Mouse (Mus musculus): ENCODE results near the gene Dlx3. TPM values are rescaled to one million over a fixed set of nuclear protein-coding genes. Genes with fewer than 3 reads are reported as not detected.

Gene Dlx3
- polyA plus RNA-seq, 1 experiment from 2014 or later: 31.3 TPM

GRCm38 (mm10) chr11:95137281-95137680 is 17.4 kb downstream of the Dlx3 start:
- WGBS: 9% methylated on average over 6 of the region's 6 CpGs
- Histone ChIP-seq H3K9me3 (no peaks in the 10 kb centered on the region), H3K4me1 (peaks cover 71% of the 10 kb centered on the region), H3K27ac (replicated peaks) (0 out of 2 replicates have a peak overlapping the region, but pooled peaks have one; percentile 55), H3K36me3 (replicated peaks) (no peaks in the 10 kb centered on the region), H3K27me3 (replicated peaks; ENCODE audit: low read depth, poor library complexity, severe bottlenecking) (peaks cover 74% of the 10 kb centered on the region), H3K4me3 (no peak overlapping the region)
- peak; percentile 81 for DNase-seq (ENCODE audit: low spot score)

DNA sequence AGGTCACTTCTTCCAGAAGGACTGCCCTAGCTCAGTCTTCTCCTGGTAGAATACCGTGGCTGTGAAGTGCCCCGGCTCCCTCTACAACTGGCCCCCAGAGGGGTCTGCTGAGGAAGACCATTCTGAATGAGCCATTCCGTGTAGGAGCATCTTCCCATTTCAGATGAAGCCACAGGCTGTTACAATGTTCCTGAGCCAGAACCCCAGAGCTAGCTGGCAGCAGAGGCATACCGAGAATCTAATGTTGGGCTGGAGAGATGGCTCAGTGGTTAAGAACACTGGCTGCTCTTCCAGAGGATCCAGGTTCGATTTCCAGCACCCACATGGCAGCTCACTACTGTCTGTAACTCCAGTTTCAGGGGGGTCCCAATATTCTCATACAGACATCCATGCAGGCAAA is 20.0 kb downstream of the Dlx3 start:
- Histone ChIP-seq H3K9me3 (no peaks in the 10 kb centered on the region), H3K36me3 (replicated peaks) (no peaks in the 10 kb centered on the region), H3K4me3 (no peak overlapping the region), H3K4me1 (peaks cover 74% of the 10 kb centered on the region), H3K27ac (replicated peaks) (no peak overlapping the region), H3K27me3 (replicated peaks; ENCODE audit: low read depth, poor library complexity, severe bottlenecking) (peaks cover 99% of the 10 kb centered on the region)
- 49% methylated on average over 5 of the region's 5 CpGs for WGBS
- no peak for DNase-seq (ENCODE audit: low spot score)

DNA sequence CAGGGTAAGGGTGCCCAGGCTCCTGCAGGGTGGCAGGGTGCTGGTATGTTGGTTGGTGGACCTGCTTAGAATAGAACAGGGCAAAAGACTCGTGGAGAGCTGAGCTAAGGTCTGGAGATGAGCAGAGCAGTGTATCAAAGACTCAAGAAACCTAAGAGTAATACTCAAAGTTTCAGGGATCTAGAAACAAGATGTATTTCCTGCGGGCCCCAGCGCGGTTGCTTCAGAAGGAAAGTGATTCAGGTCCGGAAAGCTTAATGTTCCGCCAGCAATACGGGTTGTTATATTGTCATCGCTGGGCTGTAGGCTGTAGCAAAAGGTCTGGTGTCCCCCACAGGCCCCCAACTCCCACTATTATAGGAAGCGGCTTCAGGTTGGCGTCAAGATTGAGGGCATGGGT is 22.3 kb downstream of the Dlx3 start:
- no peak for DNase-seq (ENCODE audit: low spot score)
- Histone ChIP-seq H3K27ac (replicated peaks) (no peak overlapping the region), H3K4me3 (peak overlapping the region; percentile 41; the same call in 1 of the 2 replicates), H3K4me1 (peaks cover 68% of the 10 kb centered on the region), H3K27me3 (replicated peaks; ENCODE audit: low read depth, poor library complexity, severe bottlenecking) (peaks cover 100% of the 10 kb centered on the region), H3K36me3 (replicated peaks) (no peaks in the 10 kb centered on the region), H3K9me3 (no peaks in the 10 kb centered on the region)
- 13% methylated on average over 10 of the region's 10 CpGs for WGBS

GRCm38 (mm10) chr11:95142980-95143575 is 23.2 kb downstream of the Dlx3 start:
- Histone ChIP-seq H3K27ac (replicated peaks) (peak overlapping the region; percentile 60), H3K27me3 (replicated peaks; ENCODE audit: low read depth, poor library complexity, severe bottlenecking) (peaks cover 100% of the 10 kb centered on the region), H3K36me3 (replicated peaks) (no peaks in the 10 kb centered on the region), H3K9me3 (no peaks in the 10 kb centered on the region), H3K4me1 (peaks cover 63% of the 10 kb centered on the region), H3K4me3 (peak overlapping the region; percentile 41)
- peak; percentile 72 for DNase-seq (ENCODE audit: low spot score)
- 3% methylated on average over 39 of the region's 39 CpGs for WGBS

GRCm38 (mm10) chr11:95143663-95144062 is 23.7 kb downstream of the Dlx3 start:
- peaks cover 63% of the 10 kb centered on the region for H3K4me1 ChIP-seq
- no peak overlapping the region for H3K4me3 ChIP-seq
- WGBS: 4% methylated on average over 4 of the region's 4 CpGs
- no peaks in the 10 kb centered on the region for H3K9me3 ChIP-seq
- H3K27ac ChIP-seq (replicated peaks): no peak overlapping the region
- peaks cover 100% of the 10 kb centered on the region for H3K27me3 ChIP-seq (replicated peaks; ENCODE audit: low read depth, poor library complexity, severe bottlenecking)
- H3K36me3 ChIP-seq (replicated peaks): no peaks in the 10 kb centered on the region
- peak; percentile 36 for DNase-seq (ENCODE audit: low spot score)

DNA sequence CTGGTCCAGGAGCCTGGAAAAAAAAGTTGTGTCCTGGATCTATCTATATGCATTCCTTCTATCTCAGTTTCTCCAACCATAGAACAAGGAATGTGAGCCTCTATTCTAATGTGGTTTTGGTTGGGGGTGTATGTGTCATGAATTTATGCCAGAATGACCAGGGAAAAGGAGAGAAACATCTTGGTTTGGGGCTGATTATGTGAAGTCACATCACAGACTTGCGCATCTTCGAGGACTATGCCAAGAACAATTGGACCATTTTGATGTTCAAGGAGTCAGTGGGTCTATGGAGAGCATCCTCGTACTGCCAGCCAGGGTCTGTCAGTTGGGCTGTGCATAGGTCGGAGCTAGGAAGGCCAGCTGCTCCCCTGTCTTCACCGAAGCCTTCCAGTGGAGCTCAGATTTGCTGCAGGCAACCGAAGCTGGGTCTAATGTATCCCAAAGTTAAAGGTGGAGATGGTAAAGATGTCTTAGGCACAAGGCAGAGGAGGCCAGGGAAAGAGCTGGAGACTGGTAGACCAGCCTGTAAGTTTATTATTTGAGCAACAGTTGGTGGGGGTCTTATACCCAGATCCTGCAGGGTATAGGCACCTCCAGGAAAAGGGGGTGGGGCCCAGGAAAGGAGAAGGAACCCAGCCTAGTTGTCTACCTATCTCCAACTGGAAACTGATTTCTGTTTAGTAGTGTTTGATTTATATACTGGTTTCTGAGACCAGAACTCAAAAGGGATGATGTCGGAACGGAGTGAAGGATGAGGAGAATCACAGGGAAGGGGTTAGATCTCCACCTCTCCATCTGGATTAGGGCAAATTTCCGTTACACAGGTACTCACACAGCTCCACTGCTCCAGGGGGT is 24.4 kb downstream of the Dlx3 start:
- no peaks in the 10 kb centered on the region for H3K9me3 ChIP-seq
- 6% methylated on average over 9 of the region's 9 CpGs for WGBS
- H3K36me3 ChIP-seq (replicated peaks): no peaks in the 10 kb centered on the region
- H3K4me3 ChIP-seq: peak overlapping the region; percentile 65
- H3K27ac ChIP-seq (replicated peaks): no peak overlapping the region
- DNase-seq (ENCODE audit: low spot score): peak; percentile 48
- H3K27me3 ChIP-seq (replicated peaks; ENCODE audit: low read depth, poor library complexity, severe bottlenecking): peaks cover 100% of the 10 kb centered on the region
- peaks cover 61% of the 10 kb centered on the region for H3K4me1 ChIP-seq

DNA sequence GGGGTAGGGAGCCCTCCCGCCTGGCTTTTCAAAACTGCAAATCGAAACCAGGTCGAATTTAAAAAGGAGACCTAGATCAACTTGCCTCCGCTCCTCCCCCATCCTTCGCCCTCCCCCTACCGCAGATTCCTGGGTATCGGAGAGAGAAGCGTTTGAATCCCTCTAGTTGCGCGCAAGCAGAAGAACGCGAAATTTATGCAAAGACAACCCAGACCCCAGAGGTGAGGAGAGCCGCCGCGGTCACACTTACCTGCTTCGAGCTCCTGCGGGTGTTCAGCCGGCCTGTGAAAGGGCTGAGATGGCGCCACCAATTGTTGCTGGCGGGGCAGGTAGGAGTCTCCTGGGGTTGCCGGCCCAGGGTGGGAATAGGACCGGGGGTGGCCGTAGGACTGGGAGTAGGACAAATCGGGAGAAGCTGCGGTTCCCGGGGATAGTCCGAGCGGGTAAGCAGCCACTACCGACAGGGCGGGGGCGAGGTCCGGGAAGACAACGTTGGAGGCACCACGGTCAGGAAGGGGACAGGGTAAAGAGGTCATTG is 25.1 kb downstream of the Dlx3 start:
- Histone ChIP-seq H3K36me3 (replicated peaks) (no peaks in the 10 kb centered on the region), H3K4me1 (peaks cover 61% of the 10 kb centered on the region), H3K4me3 (peak overlapping the region; percentile 65), H3K27me3 (replicated peaks; ENCODE audit: low read depth, poor library complexity, severe bottlenecking) (peaks cover 100% of the 10 kb centered on the region), H3K9me3 (no peaks in the 10 kb centered on the region), H3K27ac (replicated peaks) (peak overlapping the region; percentile 80)
- peak; percentile 66 for DNase-seq (ENCODE audit: low spot score)
- under 1% methylated on average over 34 of the region's 34 CpGs for WGBS

GRCm38 (mm10) chr11:95145851-95146403 is 26.0 kb downstream of the Dlx3 start, which contains the start of gene Dlx4:
Dlx4 (minus strand) TSS chr11:95146263.
- whole genome bisulfite sequencing: under 1% methylated on average over 48 of the region's 48 CpGs
- DNase-seq (ENCODE audit: low spot score): peak; percentile 75
- peak within 1 kb of the TSS; percentile 65 for H3K4me3 ChIP-seq
- H3K27me3 ChIP-seq (replicated peaks; ENCODE audit: low read depth, poor library complexity, severe bottlenecking): peaks cover 100% of the 10 kb centered on the region
- H3K27ac ChIP-seq (replicated peaks): peak within 1 kb of the TSS; percentile 80
- H3K4me1 ChIP-seq: peaks cover 63% of the 10 kb centered on the region
- H3K9me3 ChIP-seq: no peaks in the 10 kb centered on the region
- H3K36me3 ChIP-seq (replicated peaks): no peaks in the 10 kb centered on the region

- peak overlapping the region; percentile 33; the same call in 1 of the 2 replicates for H3K4me3 ChIP-seq
- H3K9me3 ChIP-seq: no peaks in the 10 kb centered on the region
- peak; percentile 53 for DNase-seq (ENCODE audit: low spot score)
- no peaks in the 10 kb centered on the region for H3K36me3 ChIP-seq (replicated peaks)
- H3K4me1 ChIP-seq: peaks cover 59% of the 10 kb centered on the region
- peaks cover 100% of the 10 kb centered on the region for H3K27me3 ChIP-seq (replicated peaks; ENCODE audit: low read depth, poor library complexity, severe bottlenecking)
- WGBS: under 1% methylated on average over 9 of the region's 9 CpGs
- peak overlapping the region; percentile 51; the same call in 1 of the 2 replicates for H3K27ac ChIP-seq (replicated peaks)
These were observed 28.8 kb downstream of the Dlx3 start for GRCm38 (mm10) chr11:95148754-95149153.

DNA sequence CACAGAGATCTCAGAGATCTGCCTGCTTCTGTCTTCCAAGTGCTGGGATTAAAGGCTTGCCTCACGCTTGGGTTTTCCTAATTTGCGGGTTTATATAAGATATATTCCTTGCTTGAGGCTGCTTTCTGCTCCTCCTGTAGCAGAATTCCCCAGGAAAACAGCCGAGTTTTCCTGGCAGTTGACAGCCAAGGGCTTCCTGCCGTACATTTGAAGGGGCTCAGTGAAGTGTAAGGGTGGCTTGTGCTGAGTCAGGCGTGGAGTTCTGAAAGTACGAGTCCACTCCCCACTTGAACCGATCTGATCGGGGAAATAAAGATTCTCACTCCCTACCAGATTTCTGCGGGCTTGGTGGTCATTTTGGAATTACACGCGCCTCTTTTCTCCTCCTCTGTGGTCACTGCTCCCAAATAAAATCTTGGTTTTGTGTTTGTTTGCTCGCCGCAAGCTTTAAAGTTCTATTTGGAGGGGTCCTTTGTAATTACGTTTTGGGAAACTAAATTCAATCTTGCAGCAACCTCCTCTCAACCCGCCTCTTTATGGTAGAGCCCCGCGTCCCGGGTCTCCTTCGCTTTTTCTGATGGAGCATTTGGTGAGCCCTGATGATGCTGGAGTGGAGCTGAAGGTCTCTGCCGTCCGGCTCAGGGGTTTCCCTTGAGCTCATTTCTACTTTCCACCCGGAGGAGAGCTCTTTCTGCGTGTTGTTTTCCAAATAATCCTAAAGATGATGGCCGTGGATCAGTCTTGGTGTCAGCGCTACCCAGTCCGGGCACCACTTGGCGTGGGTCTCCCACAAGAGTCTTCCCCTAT is 29.7 kb downstream of the Dlx3 start:
- peak overlapping the region; percentile 32 for H3K4me3 ChIP-seq
- WGBS: 2% methylated on average over 27 of the region's 27 CpGs
- H3K27me3 ChIP-seq (replicated peaks; ENCODE audit: low read depth, poor library complexity, severe bottlenecking): peaks cover 100% of the 10 kb centered on the region
- peak overlapping the region; percentile 27; the same call in 1 of the 2 replicates for H3K27ac ChIP-seq (replicated peaks)
- DNase-seq (ENCODE audit: low spot score): peak; percentile 52
- H3K4me1 ChIP-seq: peaks cover 56% of the 10 kb centered on the region
- H3K36me3 ChIP-seq (replicated peaks): no peaks in the 10 kb centered on the region
- H3K9me3 ChIP-seq: no peaks in the 10 kb centered on the region

GRCm38 (mm10) chr11:95150269-95151049 is 30.5 kb downstream of the Dlx3 start:
- Histone ChIP-seq H3K27ac (replicated peaks) (peak overlapping the region; percentile 27; the same call in 1 of the 2 replicates), H3K36me3 (replicated peaks) (no peaks in the 10 kb centered on the region), H3K27me3 (replicated peaks; ENCODE audit: low read depth, poor library complexity, severe bottlenecking) (peaks cover 100% of the 10 kb centered on the region), H3K9me3 (no peaks in the 10 kb centered on the region), H3K4me1 (peaks cover 48% of the 10 kb centered on the region), H3K4me3 (peak overlapping the region; percentile 32)
- peak; percentile 58 for DNase-seq (ENCODE audit: low spot score)
- WGBS: under 1% methylated on average over 33 of the region's 33 CpGs
